Mouse (Mus musculus) v-Abl transformed pro-B cells (cell line): ENCODE results near the gene Ccdc9.

Experiments used
- in situ Hi-C, 2 experiments: fragments of 400-800 bp; cut with MboI; formaldehyde crosslinking; loops; one replicate each; pipeline ENCODE4 v1.15.1; 2025; ENCODE audit not compliant: unreplicated experiment in 2 of 2

The Ccdc9 gene

DNA sequence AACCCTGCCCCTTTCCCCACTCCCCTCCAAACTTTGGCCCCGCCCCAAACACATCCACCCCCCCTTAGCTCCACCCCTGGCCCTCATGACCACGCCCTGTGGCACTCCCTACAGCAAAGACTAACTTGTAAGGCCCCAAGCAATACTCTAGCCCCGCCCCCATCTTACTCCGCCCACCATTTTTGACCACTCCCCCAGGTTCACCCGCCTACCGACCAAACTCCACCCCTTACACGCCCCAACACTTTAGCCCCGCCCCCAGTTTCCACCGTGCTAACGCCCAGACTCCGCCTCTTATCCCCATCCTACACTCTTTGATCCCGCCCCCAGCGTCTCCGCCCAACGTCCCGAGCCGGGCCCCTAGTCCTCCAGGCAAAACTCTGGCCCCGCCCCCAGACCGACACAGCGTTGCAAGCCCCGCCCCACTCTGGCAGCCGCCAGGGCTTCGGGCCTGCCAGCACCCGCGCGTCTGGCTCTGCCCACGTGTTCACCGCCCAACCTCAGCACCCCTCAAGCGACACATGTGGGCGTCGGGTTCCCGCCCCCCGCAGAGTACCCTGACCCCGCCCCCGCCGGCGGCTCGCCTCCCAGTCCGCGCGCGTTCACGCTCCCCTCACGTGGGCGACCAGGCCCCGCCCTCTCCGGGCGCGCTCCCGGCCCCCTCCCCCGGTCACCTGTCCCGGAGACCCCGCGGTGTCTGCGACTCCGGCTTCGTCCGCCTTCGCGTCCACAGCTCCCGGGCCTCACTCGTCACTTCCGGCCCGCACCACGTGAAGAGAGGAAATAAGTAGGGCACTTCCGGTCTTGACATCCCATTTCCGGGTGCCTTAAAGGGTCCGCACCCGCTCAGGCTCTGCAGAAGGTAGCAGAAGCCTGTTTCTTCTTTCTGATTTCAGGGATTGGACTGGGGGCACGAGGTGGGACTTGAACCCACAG lies at the start of gene Ccdc9:
Gene Ccdc9 (minus strand): TSS at position 770 of the 936 bp plus-strand sequence.
- in situ Hi-C loops: no loop called here

- in situ Hi-C loops: loop anchor here (5.0 kb wide), 2 partner anchors 37 to 38 kb away; no protein-coding TSS in a partner anchor
These were observed 42.6 kb upstream of the Ccdc9 start for GRCm38 (mm10) chr7:16329146-16329545.

- in situ Hi-C loops: loop anchor here (5.0 kb wide), 2 partner anchors 34 to 41 kb away; no protein-coding TSS in a partner anchor
These were observed 40.0 kb upstream of the Ccdc9 start for GRCm38 (mm10) chr7:16326607-16326971.

GRCm38 (mm10) chr7:16325920-16326606 lies 39.5 kb upstream of the Ccdc9 start:
- in situ Hi-C loops: loop anchor here (5.0 kb wide), 2 partner anchors 34 to 41 kb away; no protein-coding TSS in a partner anchor

DNA sequence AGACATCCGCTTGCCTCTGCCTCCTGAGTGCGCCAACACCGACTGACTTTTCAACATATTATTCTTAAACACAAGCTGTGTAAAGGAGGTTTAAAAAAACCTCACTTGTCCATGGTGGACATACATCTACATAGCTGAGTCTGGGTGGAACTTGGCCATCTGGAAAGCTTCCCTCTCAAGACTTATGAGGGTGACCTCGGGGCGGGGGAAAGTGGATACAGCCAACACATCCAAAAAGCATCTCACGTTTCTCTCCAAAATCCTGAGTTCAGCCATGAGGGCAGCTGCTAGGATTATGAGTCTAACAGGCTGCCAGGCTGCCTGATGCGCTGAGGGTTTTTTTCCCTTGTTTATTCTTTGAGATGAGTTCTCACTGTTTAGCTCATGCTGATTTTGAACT lies 38.1 kb upstream of the Ccdc9 start:
- in situ Hi-C loops: loop anchor here (5.0 kb wide), 2 partner anchors 32 to 43 kb away; no protein-coding TSS in a partner anchor

DNA sequence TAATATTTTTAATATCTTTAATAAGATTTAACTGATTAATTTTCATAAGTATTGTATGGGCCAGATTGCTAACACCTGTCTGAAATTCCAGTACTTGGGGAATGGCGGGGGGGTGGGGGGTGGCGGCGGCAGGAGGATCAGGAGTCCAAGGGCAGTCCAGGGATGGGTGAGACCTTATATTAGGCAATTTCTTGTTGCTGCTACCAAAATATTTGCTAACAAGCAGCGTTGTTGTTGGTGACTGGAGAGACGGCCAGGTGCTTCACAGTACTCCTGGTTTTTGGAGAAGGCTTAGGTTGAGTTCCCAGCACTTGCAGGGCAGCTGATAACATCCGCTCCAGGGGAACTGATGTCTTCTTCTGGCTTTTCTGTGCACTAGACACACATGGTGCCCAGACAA lies 33.9 kb upstream of the Ccdc9 start:
- in situ Hi-C loops: no loop called here

DNA sequence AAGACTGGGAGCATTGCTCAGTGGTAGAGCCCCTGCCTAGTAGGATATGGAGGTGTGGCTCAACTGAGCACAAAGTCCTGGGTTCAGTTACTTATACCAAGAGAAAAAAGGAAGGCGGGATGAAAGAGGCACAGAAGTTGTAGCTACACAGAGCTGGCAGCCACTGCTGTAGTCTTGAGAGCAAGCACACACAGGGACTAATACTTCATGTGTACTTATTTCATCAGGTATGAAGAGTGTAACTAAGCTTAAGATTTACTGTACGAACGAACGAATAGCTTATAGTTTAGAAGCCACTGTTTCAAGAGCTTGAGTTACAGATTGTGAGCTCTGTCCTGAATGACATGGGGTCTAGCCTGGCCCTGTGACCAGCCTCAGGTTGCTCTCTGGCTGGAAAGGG lies 32.6 kb upstream of the Ccdc9 start:
- in situ Hi-C loops: no loop called here

DNA sequence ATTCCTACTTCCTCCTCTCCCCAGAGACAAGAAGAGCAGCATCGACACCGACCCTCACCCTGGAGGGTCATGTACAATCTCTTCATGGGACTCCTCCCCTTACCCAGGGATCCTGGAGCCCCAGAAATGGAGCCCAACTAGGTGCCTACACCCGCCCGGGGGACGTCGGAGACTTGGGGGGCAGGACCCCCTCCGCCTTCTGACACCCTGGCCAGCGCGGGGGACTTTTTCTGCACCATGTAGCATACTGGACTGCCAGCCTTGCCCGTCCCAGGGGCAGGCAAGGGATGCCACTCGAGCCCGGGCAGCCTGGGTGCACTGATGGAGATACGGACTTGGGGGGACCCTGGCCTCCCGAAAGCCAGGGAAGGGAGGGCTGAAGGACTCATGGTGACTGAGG lies 30.5 kb upstream of the Ccdc9 start:
- in situ Hi-C loops: no loop called here

- in situ Hi-C loops: no loop called here
These were observed 28.7 kb upstream of the Ccdc9 start for GRCm38 (mm10) chr7:16315222-16315759.

DNA sequence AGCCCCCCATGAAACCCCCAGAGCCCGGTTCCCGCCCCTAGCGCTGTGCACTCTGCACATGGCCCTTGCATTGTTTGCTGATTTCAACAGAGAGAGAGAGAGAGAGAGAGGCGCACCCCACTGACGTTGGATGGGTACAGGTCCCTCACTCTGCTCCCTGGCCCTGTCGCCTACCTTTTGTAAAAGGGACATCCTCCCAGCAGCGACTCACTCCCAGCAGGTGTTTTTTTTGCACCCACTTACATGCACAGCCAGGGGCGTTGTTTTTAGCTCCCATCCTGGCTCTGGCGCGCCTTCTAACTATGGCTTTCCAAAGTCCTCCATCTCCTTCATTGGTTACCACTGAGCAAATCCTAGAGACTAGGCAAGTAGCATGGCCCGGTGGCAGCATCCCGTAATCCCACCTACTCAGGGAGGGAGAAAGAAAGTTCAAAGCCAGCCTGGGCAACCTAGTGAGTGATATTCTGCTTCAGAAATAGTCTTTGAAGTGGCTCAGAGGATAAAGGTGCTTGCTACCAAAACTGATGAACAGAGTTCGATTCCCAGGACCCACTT lies 27.7 kb upstream of the Ccdc9 start:
- in situ Hi-C loops: no loop called here

DNA sequence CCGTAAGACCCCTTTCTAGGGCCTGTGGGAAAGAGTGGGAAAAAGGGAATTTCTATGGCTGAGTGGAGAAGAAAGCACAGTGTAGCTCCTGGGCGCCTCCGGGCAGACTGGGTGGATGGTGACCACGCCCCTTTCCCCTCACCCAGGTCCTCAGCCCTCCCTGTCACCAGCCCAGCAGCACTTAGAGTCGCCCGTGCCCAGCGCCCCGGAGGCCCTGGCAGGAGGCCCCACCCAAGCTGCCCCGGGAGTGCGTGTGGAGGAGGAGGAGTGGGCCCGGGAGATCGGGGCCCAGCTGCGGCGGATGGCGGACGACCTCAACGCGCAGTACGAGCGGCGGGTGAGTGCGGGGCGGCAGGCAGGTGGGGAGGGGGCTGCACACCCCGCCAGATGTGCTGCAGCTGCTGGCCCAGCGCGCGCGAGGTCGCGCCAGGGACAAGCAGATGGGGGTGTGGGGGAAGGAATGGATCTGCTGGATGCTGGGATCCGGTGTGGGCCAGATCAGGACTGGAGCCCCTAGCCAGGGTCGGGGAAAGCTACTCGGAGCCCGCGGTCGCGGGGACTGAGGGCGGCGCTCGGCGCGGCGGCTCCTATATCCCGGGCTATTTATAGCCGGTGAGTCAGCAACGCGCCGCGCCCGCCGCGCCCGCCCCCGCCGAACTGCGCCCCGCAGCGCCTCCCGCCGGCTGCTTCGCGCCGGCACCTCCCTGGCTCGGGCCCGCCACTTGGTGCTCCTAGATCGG lies 27.1 kb upstream of the Ccdc9 start:
- in situ Hi-C loops: no loop called here

GRCm38 (mm10) chr7:16312672-16313311 lies 26.2 kb upstream of the Ccdc9 start:
- in situ Hi-C loops: no loop called here

GRCm38 (mm10) chr7:16312011-16312671 lies 25.5 kb upstream of the Ccdc9 start:
- in situ Hi-C loops: no loop called here

DNA sequence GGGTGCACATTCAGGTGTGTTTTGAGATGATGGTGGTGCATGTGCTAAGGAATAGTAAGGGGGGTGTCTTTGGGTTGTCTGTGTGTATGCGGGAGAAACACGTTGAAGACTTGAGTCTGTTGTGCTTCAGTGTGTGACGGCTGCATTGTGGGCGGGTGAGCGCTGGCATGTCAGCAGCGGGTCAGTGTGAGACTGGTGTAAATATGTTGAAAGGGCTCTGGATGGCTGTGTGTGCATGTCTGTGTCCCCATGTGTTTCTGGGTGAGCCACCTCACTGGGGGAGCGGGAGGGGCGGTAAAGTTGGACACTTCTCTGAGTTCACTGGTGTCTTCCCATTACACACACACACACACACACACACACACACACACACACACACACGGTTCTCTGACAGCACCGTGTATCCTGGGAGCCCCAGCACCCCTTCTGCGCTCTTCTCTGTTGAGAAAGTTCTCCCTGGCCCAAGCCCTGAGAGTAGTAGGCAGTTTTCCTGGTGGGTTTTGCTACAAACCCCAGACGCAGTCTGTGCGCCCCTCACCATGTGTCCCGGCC lies 24.9 kb upstream of the Ccdc9 start:
- in situ Hi-C loops: no loop called here

- in situ Hi-C loops: no loop called here
These were observed 24.2 kb upstream of the Ccdc9 start for GRCm38 (mm10) chr7:16310521-16311452.

DNA sequence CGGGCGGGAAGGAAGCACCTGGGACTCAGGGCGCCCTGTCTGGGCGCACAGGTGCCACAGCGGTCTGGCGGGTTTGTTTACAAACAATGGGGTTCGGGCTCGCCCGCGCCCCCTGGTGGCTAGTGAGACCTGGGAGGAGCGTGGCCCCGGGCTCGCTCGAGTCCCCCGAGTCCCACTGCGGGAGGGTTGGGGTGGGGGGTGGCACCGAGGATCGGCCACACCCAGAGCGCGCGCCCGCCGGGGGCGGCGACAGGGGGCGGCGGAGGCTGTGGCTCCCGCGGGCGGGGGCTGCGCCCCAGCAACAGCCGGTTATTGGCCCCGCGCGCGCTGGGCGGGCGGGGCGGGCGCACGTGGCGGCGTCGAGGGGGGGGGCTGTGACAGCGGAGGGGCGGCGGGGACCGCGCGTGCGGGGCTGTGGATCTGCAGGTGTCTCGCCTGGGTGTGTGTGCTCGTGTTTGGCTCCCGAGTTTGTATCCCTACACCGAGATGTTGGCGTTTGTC lies 23.5 kb upstream of the Ccdc9 start:
- in situ Hi-C loops: no loop called here

DNA sequence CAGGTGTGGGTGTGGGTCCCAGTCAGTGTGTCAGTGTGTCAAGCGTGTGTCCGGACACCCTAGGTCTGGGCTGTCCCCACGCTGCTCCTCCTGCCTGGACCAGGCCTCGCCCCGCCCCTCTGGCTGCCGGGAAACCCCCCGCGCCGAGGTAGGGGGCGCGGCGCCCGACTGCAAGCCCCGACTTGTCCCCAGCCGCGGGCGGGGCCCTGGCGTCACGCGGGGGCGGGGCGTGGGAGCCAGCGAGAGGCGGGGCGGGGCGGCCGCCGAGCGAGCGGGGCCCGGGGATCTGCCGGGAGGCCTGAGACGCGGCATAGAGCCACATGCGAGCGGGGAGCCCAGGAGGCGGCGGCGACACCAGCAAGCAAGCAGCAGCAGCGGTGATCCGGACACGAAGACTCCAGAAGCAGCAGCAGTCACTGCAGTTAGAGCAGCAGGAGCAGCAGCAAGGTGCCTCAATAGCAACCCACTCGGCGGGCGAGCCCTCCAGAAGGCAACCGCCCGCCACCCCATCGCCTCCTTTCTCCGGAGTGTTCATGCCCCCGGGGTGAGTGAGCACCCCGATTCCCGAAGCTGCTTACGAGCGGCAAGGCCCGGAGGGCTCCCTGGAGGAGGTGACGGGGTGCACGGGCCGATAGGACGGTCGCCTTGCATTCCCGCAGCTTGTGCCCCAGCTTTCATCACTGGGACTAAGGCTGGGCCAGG lies 22.9 kb upstream of the Ccdc9 start:
- in situ Hi-C loops: no loop called here
